Mouse (Mus musculus) intestine, postnatal 0 days (tissue): ENCODE data around the gene 3425401B19Rik. TPM values are rescaled to one million over a fixed set of nuclear protein-coding genes. Genes with fewer than 3 reads are reported as not detected.

Experiments
- ATAC-seq: fragments of 200-750 bp; cut with Nextera tagmentation; 2 replicates; pipeline ENCODE4 v1.8.0; 2017; ENCODE audit warnings: mild to moderate bottlenecking, moderate TSS enrichment, moderate library complexity
- H3K27ac ChIP-seq: fragments of 300-500 bp; sonication (generic); 2 replicates; pipeline ENCODE4 v1.5.1; 2014; ENCODE audit warnings: mild to moderate bottlenecking, low read depth, low read length, moderate library complexity
- H3K27me3 ChIP-seq: fragments of 300-500 bp; sonication (generic); replicated peaks from 2 replicates; pipeline ENCODE4 v1.6.1; 2014; ENCODE audit warnings: low read length, mixed read lengths; ENCODE audit not compliant: control insufficient read depth, insufficient read depth
- H3K36me3 ChIP-seq: fragments of 300-500 bp; sonication (generic); 2 replicates; pipeline ENCODE4 v1.6.1; 2014; ENCODE audit warnings: mild to moderate bottlenecking, moderate library complexity; ENCODE audit not compliant: control insufficient read depth, insufficient read depth
- H3K4me1 ChIP-seq: fragments of 300-500 bp; sonication (generic); replicated peaks from 2 replicates; pipeline ENCODE4 v1.6.1; 2014; ENCODE audit warnings: antibody characterized with exemption, low read length, mixed read lengths; ENCODE audit not compliant: control insufficient read depth, insufficient read depth
- H3K4me2 ChIP-seq: fragments of 300-500 bp; sonication (generic); replicated peaks from 2 replicates; pipeline ENCODE4 v1.6.1; 2014; ENCODE audit warnings: low read depth, mild to moderate bottlenecking, moderate library complexity
- H3K4me3 ChIP-seq: fragments of 300-500 bp; sonication (generic); 2 replicates; pipeline ENCODE4 v1.5.1; 2014; ENCODE audit warnings: low read depth, low read length
- H3K9ac ChIP-seq: fragments of 300-500 bp; sonication (generic); 2 replicates; pipeline ENCODE4 v1.6.1; 2014; ENCODE audit warnings: mild to moderate bottlenecking, low read depth, low read length
- H3K9me3 ChIP-seq: fragments of 300-500 bp; sonication (generic); 2 replicates; pipeline ENCODE4 v1.6.1; 2016; ENCODE audit warnings: mixed run types; ENCODE audit not compliant: control insufficient read depth
- CTCF ChIP-seq: sonication (generic); IDR thresholded peaks from 2 replicates; pipeline ENCODE4 v1.5.1; 2016; ENCODE audit warnings: low read depth, mild to moderate bottlenecking, control low read depth, antibody characterized with exemption, moderate library complexity
- WGBS: fragments of 180-500 bp; shearing (Covaris S2); extraction: QIAGEN DNeasy Blood & Tissue Kit; methylation state at CpG from one replicate; pipeline ENCODE4 v1.1.7; 2014; 5-methylcytosine and 5-hydroxymethylcytosine counted together
- polyA plus RNA-seq: library from polyadenylated mRNA; unstranded; fragments of >200 nt; fragmentation: Nextera tagmentation; extraction: Ambion mirVana; gene quantifications from 2 replicates; pipeline ENCODE4 v1.2.1, GENCODE M21; 2015

Gene 3425401B19Rik
- polyA plus RNA-seq, 1 experiment from 2014 or later, result 0.38 TPM

DNA sequence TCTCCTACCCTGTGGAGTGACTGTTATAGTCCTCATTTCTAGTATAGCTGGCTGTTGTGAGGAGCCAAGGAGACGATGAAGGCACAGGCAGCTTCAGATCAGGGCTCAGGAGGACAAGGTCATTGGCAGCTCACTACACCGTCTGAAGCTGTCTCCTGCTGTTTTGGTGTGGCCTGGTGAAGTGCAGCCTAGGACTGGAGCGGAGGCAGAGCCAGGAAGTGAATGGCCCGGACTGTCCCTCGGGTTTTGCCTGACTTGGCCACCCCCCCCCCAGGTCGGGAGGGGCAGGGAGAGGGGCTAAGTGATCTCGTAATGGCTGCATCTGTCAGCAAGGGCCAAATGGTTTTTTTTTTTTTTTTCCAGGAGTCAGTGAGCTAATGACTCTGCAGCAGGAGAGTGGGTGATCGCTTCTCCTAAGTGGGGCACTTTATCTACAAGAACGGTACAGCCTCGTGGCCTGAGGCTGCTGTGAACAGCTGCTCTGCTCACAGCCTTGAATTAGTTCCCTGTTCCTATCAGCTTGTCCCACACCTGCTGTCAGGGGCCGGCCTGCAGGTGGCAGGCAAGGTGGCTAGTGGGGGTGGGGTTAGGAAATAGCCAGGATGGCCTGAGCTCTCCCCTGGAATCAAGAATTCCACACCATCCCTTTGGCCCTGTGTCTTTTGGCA, 50.9 kb downstream of the 3425401B19Rik start:
- ATAC-seq, result no peak
- no peak overlapping the region for H3K4me3 ChIP-seq
- WGBS, result 25% methylated on average over 11 of the region's 11 CpGs
- no peak overlapping the region for H3K9ac ChIP-seq
- no peak overlapping the region for H3K27ac ChIP-seq
- H3K9me3 ChIP-seq, result no peaks in the 10 kb centered on the region
- no peaks in the 10 kb centered on the region for H3K4me1 ChIP-seq
- no peak overlapping the region for H3K4me2 ChIP-seq
- TF ChIP-seq CTCF, result peak; percentile 43
- no peaks in the 10 kb centered on the region for H3K27me3 ChIP-seq
- H3K36me3 ChIP-seq, result no peaks in the 10 kb centered on the region

DNA sequence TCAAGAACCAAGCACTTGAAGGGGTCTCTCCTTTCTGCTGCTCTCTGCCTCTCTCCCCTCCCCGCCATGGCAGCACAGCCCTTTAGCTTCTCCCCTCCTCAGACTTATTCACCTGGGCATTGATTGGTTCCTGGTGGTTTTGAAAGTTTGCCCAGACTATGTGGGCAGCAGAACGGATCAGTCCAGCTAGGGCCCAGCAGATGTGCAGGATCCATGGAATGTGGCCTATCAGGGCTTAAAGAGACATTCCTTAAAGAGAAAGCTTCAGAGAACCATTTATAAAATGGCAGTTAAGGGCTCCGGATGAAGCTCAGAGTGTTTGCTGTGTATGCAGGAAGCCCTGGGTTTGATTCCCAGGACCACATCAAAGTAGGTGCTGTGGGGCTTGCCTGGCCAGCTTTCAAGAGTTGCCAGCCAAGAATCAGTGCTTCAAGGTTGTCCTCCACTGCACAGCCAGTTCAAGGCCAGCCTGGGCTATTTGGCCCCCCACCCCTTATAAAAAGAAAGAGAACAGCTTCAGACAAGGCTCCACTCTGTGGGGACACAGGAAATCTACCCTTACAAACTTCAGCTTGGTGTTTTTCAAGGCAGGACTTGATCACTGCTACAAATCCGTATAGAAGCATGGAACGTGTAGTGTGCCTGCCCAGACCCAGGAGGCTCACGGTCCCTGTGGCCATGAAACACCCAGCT, 52.0 kb downstream of the 3425401B19Rik start:
- no peaks in the 10 kb centered on the region for H3K4me1 ChIP-seq
- WGBS, result 84% methylated on average over 6 of the region's 6 CpGs
- ATAC-seq, result no peak
- no peaks in the 10 kb centered on the region for H3K27me3 ChIP-seq
- no peak for TF ChIP-seq CTCF
- H3K4me2 ChIP-seq, result no peak overlapping the region
- H3K27ac ChIP-seq, result no peak overlapping the region
- H3K36me3 ChIP-seq, result no peaks in the 10 kb centered on the region
- no peak overlapping the region for H3K4me3 ChIP-seq
- no peak overlapping the region for H3K9ac ChIP-seq
- no peaks in the 10 kb centered on the region for H3K9me3 ChIP-seq

DNA sequence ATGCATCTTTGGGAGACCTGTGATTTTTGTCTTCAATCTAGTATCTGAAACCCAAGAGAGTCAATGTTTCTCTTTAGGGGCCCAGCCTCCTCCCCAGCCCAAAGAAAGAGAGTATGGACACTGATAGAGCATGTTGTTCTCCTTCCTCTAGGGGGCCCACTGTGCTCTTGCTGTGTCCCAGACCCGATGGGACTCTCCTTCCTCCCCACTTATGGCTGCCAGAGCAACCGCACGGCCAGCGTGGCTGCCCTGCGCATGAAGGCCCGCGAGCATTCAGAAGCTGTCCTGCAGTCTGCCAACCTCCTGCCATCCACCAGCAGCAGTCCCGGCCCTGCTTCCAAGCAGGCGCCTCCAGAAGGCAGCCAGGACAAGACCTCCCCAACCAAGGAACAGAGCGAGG, 56.5 kb downstream of the 3425401B19Rik start:
- Histone ChIP-seq H3K9me3 (no peaks in the 10 kb centered on the region), H3K9ac (no peak overlapping the region), H3K36me3 (no peaks in the 10 kb centered on the region), H3K27ac (no peak overlapping the region), H3K4me3 (no peak overlapping the region), H3K4me2 (no peak overlapping the region), H3K4me1 (no peaks in the 10 kb centered on the region), H3K27me3 (no peaks in the 10 kb centered on the region)
- no peak for ATAC-seq
- WGBS, result 52% methylated on average over 10 of the region's 10 CpGs
- TF ChIP-seq CTCF, result peak; percentile 57

DNA sequence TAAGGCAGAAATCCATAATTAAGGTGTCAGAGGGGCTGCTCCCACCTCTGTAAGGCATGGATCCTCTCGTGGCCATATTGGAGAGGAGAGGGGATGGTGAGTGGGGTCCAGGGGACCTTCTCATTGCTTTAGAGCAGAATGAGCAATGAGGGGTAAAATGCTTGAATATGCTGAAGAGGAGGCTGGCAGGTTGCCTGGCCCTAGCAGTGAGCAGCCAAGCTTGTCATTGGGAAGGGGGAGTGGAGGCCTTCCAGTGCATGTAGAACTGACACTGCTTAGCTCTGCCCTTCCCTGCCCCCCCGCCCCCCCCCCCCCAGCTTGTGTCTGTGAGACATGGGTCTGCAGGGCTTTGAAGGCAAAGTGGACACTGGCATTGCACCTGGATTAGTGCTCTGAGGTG, 57.8 kb downstream of the 3425401B19Rik start:
- no peak overlapping the region for H3K27ac ChIP-seq
- H3K9me3 ChIP-seq, result no peaks in the 10 kb centered on the region
- H3K27me3 ChIP-seq, result no peaks in the 10 kb centered on the region
- WGBS, result 39% methylated on average over 2 of the region's 2 CpGs
- no peak for TF ChIP-seq CTCF
- H3K36me3 ChIP-seq, result no peaks in the 10 kb centered on the region
- no peak overlapping the region for H3K9ac ChIP-seq
- H3K4me3 ChIP-seq, result no peak overlapping the region
- no peak for ATAC-seq
- H3K4me2 ChIP-seq, result no peak overlapping the region
- no peaks in the 10 kb centered on the region for H3K4me1 ChIP-seq

DNA sequence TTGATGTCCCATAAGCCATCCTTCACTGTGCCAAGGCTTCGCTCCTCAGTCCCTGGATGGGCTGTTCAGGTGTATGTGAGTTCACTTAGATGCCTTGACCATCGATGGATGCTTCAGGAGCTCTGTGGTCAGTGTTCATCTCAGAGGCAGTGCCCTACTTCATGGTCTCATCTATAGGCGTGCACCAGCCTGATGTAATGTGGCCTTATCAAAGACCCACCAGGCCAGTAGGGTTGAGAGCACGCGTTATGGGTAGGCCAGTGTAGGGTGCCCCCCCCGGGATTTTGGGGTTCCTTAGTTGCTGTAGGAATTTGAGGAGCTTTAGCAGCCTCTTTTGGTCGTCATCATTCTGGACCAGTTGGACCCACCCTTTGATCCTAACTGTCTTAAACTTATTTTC, 60.3 kb downstream of the 3425401B19Rik start:
- no peaks in the 10 kb centered on the region for H3K27me3 ChIP-seq
- ATAC-seq, result no peak
- TF ChIP-seq CTCF, result no peak
- H3K9me3 ChIP-seq, result no peaks in the 10 kb centered on the region
- H3K4me3 ChIP-seq, result no peak overlapping the region
- no peaks in the 10 kb centered on the region for H3K36me3 ChIP-seq
- no peak overlapping the region for H3K4me2 ChIP-seq
- WGBS, result 88% methylated on average over 7 of the region's 7 CpGs
- H3K9ac ChIP-seq, result no peak overlapping the region
- no peaks in the 10 kb centered on the region for H3K4me1 ChIP-seq
- no peak overlapping the region for H3K27ac ChIP-seq

DNA sequence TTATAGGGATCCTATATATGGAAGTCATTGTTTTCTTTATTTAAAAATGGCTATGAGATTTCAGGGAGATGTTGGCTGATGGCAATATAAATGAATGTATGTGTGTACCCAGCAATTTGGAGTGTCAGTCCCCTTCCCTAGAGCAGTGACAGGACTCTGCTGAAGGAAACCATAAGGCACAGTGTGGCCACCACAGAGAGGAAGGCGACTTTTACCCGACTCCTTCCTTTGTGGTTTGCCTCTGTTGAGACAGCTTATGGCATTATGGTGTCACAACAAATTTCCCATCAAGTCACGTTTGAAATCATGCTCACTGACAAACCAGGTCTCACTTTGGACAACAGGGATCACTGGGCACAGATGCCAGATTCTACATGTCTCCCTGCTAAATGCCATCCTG, 60.8 kb downstream of the 3425401B19Rik start:
- Histone ChIP-seq H3K36me3 (no peaks in the 10 kb centered on the region), H3K27ac (no peak overlapping the region), H3K4me1 (no peaks in the 10 kb centered on the region), H3K9me3 (no peaks in the 10 kb centered on the region), H3K4me2 (no peak overlapping the region), H3K9ac (no peak overlapping the region), H3K27me3 (no peaks in the 10 kb centered on the region), H3K4me3 (no peak overlapping the region)
- no peak for ATAC-seq
- TF ChIP-seq CTCF, result no peak
- WGBS, result 73% methylated on average over 3 of the region's 3 CpGs
